Mouse (Mus musculus) ES-Bruce4 (cell line): ENCODE results near the gene Csnk2a1. TPM values are rescaled to one million over a fixed set of nuclear protein-coding genes. Genes with fewer than 3 reads are reported as not detected.
"Not testable (repeated sequence)": the region's sequence is repeated elsewhere in the genome, so short reads cannot be mapped to it uniquely, and the experiment has no call there.

Source experiments
- H3K27ac ChIP-seq: 2 replicates; pipeline ENCODE4 v1.5.1; 2012; ENCODE audit warnings: low read length, inconsistent platforms; ENCODE audit not compliant: insufficient read depth
- H3K27me3 ChIP-seq: 2 replicates; pipeline ENCODE4 v1.6.1; 2012; ENCODE audit warnings: mild to moderate bottlenecking, low read length, inconsistent platforms; ENCODE audit not compliant: control insufficient read depth, poor library complexity, insufficient read depth, severe bottlenecking
- H3K36me3 ChIP-seq: 2 replicates; pipeline ENCODE4 v1.6.1; 2012; ENCODE audit warnings: inconsistent platforms, mild to moderate bottlenecking, low read length, moderate library complexity; ENCODE audit not compliant: control insufficient read depth, poor library complexity, insufficient read depth, severe bottlenecking
- H3K4me1 ChIP-seq: one replicate; pipeline ENCODE4 v1.8.1; 2011; ENCODE audit warnings: low read length; ENCODE audit not compliant: control insufficient read depth, insufficient read depth
- H3K4me3 ChIP-seq: 2 replicates; pipeline ENCODE4 v1.5.1; 2011; ENCODE audit warnings: low read depth, mild to moderate bottlenecking, low read length
- H3K9ac ChIP-seq: 2 replicates; pipeline ENCODE4 v1.6.1; 2012; ENCODE audit warnings: low read depth, mild to moderate bottlenecking, inconsistent platforms; ENCODE audit not compliant: poor library complexity, severe bottlenecking
- H3K9me3 ChIP-seq: replicated peaks from 2 replicates; pipeline ENCODE4 v1.6.1; 2012; ENCODE audit warnings: mild to moderate bottlenecking, low read length, inconsistent platforms; ENCODE audit not compliant: control insufficient read depth, poor library complexity, insufficient read depth, severe bottlenecking
- CTCF ChIP-seq: IDR thresholded peaks from one replicate; pipeline ENCODE4 v1.8.1; 2011; ENCODE audit warnings: low read depth, low read length
- EP300 ChIP-seq: IDR thresholded peaks from 2 replicates; pipeline ENCODE4 v1.6.1; 2011; ENCODE audit warnings: low read depth, low read length; ENCODE audit not compliant: insufficient read depth
- POLR2A ChIP-seq: IDR thresholded peaks from one replicate; pipeline ENCODE4 v1.8.1; 2011; ENCODE audit warnings: low read length; ENCODE audit not compliant: insufficient read depth
- polyA plus RNA-seq: library from polyadenylated mRNA; stranded (reverse); fragments of >200 nt; gene quantifications from 2 replicates; pipeline ENCODE4 v1.2.4, GENCODE M21; 2011; ENCODE audit warnings: low read depth; ENCODE audit not compliant: missing spikeins, insufficient read depth, insufficient read length

Csnk2a1 gene
- polyA plus RNA-seq, 1 experiment, result 280 TPM

GRCm38 (mm10) chr2:152288046-152288445, 61.4 kb downstream of the Csnk2a1 start:
- Histone ChIP-seq H3K9ac (no peak overlapping the region), H3K27me3 (no peaks in the 10 kb centered on the region), H3K27ac (no peak overlapping the region), H3K4me1 (no peaks in the 10 kb centered on the region), H3K36me3 (peaks cover 28% of the 10 kb centered on the region), H3K4me3 (no peak overlapping the region), H3K9me3 (no peaks in the 10 kb centered on the region)
- TF ChIP-seq POLR2A (no peak), EP300 (no peak), CTCF (no peak)

GRCm38 (mm10) chr2:152289623-152290022, 63.0 kb downstream of the Csnk2a1 start:
- not testable (repeated sequence) for H3K4me3 ChIP-seq, H3K4me1 ChIP-seq, H3K27me3 ChIP-seq, H3K9ac ChIP-seq, H3K9me3 ChIP-seq, H3K27ac ChIP-seq
- H3K36me3 ChIP-seq, result peaks cover 12% of the 10 kb centered on the region

GRCm38 (mm10) chr2:152292475-152292874, 65.8 kb downstream of the Csnk2a1 start:
- H3K9ac ChIP-seq, result no peak overlapping the region
- no peaks in the 10 kb centered on the region for H3K4me1 ChIP-seq
- TF ChIP-seq EP300 (no peak), CTCF (no peak), POLR2A (no peak)
- no peaks in the 10 kb centered on the region for H3K36me3 ChIP-seq
- H3K4me3 ChIP-seq, result no peak overlapping the region
- H3K9me3 ChIP-seq, result no peaks in the 10 kb centered on the region
- H3K27me3 ChIP-seq, result no peaks in the 10 kb centered on the region
- no peak overlapping the region for H3K27ac ChIP-seq

GRCm38 (mm10) chr2:152293179-152293726, 66.6 kb downstream of the Csnk2a1 start:
- no peak for TF ChIP-seq EP300
- TF ChIP-seq CTCF, result no peak
- TF ChIP-seq POLR2A, result no peak
- H3K4me3 ChIP-seq, result peak overlapping the region; percentile 69
- H3K9ac ChIP-seq, result peak overlapping the region; percentile 92
- H3K36me3 ChIP-seq, result no peaks in the 10 kb centered on the region
- no peaks in the 10 kb centered on the region for H3K4me1 ChIP-seq
- no peak overlapping the region for H3K27ac ChIP-seq
- H3K9me3 ChIP-seq, result no peaks in the 10 kb centered on the region
- no peaks in the 10 kb centered on the region for H3K27me3 ChIP-seq

GRCm38 (mm10) chr2:152293727-152294475, 67.3 kb downstream of the Csnk2a1 start, which contains the start of gene Tbc1d20:
Gene Tbc1d20, plus strand, starts transcription at chr2:152293828.
- Histone ChIP-seq H3K9me3 (no peaks in the 10 kb centered on the region), H3K27ac (no peak within 1 kb of the TSS), H3K4me3 (peak within 1 kb of the TSS; percentile 79), H3K4me1 (no peaks in the 10 kb centered on the region), H3K27me3 (no peaks in the 10 kb centered on the region), H3K36me3 (no peaks in the 10 kb centered on the region), H3K9ac (peak within 1 kb of the TSS; percentile 92)
- TF ChIP-seq POLR2A, result peak; percentile 67
- TF ChIP-seq EP300, result no peak
- TF ChIP-seq CTCF, result no peak

GRCm38 (mm10) chr2:152294541-152294940, 67.9 kb downstream of the Csnk2a1 start:
- Histone ChIP-seq H3K27me3 (no peaks in the 10 kb centered on the region), H3K4me1 (no peaks in the 10 kb centered on the region), H3K4me3 (peak overlapping the region; percentile 79), H3K27ac (no peak overlapping the region), H3K9ac (peak overlapping the region; percentile 92; the same call in 1 of the 2 replicates), H3K9me3 (no peaks in the 10 kb centered on the region), H3K36me3 (no peaks in the 10 kb centered on the region)
- TF ChIP-seq CTCF (no peak), POLR2A (no peak), EP300 (no peak)
